Mouse (Mus musculus): ENCODE results near the gene Zfp385a. TPM values are rescaled to one million over a fixed set of nuclear protein-coding genes. Genes with fewer than 3 reads are reported as not detected.

Zfp385a gene
- total RNA-seq, 2 experiments from 2014 or later = 8.0 to 13.0 TPM

DNA sequence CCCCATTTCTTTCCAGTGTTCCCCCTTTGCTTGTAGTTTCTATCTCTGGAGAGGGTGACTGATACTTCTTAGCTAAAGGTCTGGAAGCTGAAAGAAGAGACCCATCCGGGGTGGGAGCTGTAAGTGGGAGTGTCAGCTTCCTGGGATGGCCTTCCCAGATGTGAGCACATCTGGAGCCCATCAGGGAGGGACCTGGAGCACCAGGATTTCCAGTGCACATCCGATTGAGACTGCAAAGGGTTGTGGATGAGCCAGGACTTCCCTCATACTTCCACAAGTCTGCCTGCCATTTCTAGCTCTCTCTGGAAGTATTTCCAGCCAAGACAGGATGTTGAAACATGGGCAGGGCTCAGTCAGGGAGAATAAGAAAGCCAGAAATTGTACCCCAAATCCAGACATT, 31.3 kb upstream of the Zfp385a start:
- H3K4me3 ChIP-seq = no peak overlapping the region
- H3K27ac ChIP-seq = peak overlapping the region; percentile 65
- intact Hi-C loops (cut with DNase I) = no loop called here
- TF ChIP-seq CTCF (IDR thresholded peaks at IDR 0.05) = no peak
- peak; percentile 62 for DNase-seq

DNA sequence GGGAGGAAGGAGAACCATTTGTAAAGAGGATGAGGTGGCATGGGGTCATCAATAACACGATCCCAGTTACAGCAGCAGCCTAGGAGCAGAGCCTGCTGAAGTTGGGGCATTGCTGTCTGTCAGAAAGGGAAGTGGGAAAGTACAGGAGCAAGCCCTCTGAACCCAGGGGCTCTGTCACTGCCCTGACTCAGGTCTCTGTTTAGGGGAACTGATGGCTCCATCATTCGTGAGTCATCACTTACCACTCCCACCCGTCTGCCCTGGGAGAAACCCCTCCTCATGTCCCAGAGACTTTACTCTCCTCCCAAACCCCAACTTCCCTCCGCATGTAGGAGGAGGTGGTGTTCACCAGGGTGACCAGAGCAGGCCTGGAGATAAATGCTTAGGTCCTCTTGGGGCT, 30.6 kb upstream of the Zfp385a start:
- TF ChIP-seq CTCF (IDR thresholded peaks at IDR 0.05) = no peak
- Histone ChIP-seq H3K4me3 (no peak overlapping the region), H3K27ac (peak overlapping the region; percentile 65)
- no peak for DNase-seq
- intact Hi-C loops (cut with DNase I) = no loop called here

DNA sequence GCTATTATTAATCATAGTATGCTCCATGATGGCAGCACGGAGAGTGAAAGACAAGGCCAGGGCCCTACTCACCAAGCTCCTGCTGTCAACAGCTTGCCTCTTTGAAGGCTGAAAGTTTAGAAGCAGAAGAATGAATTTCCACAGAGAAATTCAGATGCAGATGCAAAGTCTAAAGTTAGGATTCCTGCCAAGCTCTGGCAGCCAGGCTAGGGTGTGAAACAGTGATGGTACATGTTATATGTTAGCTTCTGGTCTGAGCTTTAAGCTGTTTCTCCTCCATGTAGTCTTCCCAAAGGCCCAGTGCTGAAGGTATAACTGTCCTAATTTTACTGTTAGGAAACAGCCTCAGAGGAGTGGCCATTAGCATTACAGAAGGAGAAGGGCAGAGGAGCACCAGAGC, 29.2 kb upstream of the Zfp385a start:
- Histone ChIP-seq H3K4me3 (no peak overlapping the region), H3K27ac (0 out of 2 replicates have a peak overlapping the region, but pooled peaks have one; percentile 35)
- intact Hi-C loops (cut with DNase I) = no loop called here
- TF ChIP-seq CTCF (IDR thresholded peaks at IDR 0.05) = no peak
- DNase-seq = peak; percentile 10

DNA sequence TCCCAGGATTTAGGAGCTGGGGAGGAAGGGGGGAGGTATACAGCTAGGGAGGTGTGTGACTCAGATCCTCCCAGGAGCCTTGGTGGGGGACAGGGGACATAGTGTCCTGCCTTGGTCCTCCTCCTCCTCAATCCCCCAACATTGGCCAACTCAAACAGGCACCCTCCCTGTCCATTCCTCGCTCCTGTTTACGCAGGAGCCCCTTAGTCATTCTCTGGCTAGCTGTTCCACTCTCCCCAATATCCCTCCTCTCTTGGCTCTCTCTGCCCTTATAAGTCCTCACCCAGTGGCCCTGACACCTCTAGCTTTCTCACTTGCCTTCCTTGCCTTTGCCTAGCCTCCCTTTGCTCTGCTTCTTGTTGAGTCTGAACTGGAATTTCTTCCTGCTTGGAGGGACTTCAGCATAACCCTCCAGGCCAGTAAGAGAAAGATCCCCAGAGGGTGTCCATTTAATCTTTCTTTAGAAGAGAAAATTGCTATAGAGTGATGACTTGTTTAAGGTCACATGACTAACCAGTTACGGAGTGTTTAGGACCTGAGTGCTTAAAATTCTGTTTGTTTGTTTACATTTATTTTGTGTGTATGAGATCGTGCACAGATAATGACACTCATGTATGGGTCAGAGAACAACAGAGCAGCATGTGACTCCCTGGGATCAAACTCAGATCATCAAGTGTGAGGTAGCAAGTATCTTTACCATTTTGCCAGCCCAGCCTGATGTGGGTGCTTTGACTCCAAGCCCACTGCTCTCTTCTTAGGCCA, 28.5 kb upstream of the Zfp385a start:
- intact Hi-C loops (cut with DNase I) = no loop called here
- H3K4me3 ChIP-seq = no peak overlapping the region
- no peak for TF ChIP-seq CTCF (IDR thresholded peaks at IDR 0.05)
- peak; percentile 47 for DNase-seq
- H3K27ac ChIP-seq = peak overlapping the region; percentile 96

DNA sequence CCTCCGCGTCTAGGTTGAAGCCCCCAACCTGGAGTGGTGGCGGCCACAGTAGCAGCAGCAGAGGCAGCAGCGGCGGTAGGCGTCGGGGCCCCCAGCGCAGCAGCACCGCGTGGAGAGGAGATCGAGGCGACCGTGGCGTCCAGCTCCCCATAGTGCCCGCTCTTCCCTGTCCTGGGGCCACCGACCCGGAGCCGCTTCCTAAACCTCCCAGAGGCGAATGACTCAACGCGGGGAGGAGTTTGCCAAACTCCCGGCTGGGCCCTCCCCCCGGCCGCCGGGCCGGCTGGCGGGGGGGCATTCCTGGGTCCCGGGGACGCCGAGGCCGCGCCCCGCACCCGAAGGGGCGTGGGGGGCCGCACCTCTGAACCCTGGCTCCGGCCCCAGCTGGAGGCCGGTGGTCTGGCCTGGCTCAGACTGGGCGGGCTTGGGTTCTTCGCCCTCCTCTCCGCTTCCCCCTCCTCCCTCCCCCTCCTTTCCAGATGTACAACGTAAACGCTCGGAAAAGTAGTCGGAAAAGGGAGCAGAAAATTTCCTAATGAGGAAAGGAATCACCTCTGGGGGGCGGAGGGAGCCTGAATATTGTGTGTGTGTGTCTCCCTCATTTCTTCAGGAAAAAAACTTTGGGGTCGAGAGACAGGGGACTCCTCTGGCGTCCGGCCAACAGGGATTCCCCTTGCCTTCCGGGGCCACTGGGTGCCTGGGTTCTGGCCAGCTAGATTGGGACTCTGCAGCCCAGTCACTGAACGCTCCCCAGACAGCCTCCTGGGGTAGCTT, 26.7 kb upstream of the Zfp385a start, which contains the start of gene Itga5:
Itga5 (minus strand) TSS at position 388 of the 774 bp plus-strand sequence.
- intact Hi-C loops (cut with DNase I) = no loop called here
- peak; percentile 91 for DNase-seq
- TF ChIP-seq CTCF (IDR thresholded peaks at IDR 0.05) = no peak
- Histone ChIP-seq H3K27ac (peak within 1 kb of the TSS; percentile 96), H3K4me3 (peak within 1 kb of the TSS; percentile 98)

DNA sequence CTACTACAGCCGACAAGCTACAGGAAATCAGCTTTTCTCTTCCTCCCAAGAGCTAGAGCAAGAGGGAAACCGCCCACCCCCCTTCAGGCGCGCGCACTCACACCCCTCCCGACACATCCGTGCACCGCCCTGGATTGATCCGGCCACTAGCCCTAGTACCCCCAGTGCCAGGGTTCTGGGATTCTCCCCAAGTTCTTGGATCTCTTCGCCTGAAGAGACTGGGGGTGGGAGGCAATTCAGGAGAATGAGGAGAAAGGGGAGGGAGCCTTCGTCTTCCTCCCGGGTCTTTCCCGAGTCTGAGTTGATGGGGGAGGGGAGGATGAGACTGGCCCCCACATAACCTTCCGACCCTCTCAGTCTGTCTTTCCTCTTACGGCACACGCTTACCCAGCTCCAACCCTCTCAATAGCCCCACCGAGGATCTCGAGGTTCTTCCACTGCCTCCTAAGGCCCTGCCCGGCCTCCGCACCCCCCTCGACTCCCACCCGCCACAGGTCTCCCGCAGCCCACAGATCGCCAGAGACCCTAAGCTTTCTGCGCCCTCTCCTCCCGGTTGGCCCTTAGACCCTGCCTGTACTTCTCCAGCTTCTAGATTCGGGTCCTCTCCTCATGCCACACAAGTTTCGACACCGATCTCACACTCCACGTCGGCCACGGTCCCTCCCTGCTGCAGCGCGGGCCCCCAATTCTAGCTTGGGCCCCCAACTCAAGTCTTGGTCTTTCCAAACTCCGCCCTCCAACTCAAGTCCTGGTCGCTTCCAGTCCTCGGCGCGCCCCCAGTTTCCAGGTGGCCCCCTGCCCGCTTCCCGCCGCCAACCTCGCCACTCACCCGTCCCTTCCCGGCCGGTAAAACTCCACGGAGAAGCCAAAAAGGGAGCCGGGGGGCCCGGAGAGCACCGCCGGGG, 25.8 kb upstream of the Zfp385a start:
- intact Hi-C loops (cut with DNase I) = no loop called here
- no peak for TF ChIP-seq CTCF (IDR thresholded peaks at IDR 0.05)
- Histone ChIP-seq H3K4me3 (peak overlapping the region; percentile 98), H3K27ac (peak overlapping the region; percentile 96)
- DNase-seq = peak; percentile 55

DNA sequence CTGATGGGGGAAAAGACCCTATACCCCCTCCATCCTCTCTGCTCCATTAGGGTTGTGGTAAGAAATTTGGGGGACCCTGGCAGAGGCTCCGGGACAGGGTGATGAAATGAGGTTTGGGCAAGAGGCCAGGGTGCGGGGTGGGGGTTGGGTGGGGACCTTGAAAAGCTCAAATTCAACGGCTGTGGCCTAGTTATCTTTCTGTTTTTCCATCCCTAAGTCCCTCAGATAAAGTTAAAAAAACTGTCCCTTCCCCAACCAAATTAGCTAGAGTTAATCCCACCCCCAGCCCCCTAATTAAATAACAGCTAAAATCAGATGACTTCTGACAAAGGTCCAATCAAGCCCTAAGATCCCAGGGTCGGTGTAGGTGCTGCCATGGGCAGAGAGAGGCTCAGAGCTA, 24.9 kb upstream of the Zfp385a start:
- DNase-seq = no peak
- TF ChIP-seq CTCF (IDR thresholded peaks at IDR 0.05) = no peak
- Histone ChIP-seq H3K27ac (peak overlapping the region; percentile 96), H3K4me3 (peak overlapping the region; percentile 98)
- intact Hi-C loops (cut with DNase I) = no loop called here

DNA sequence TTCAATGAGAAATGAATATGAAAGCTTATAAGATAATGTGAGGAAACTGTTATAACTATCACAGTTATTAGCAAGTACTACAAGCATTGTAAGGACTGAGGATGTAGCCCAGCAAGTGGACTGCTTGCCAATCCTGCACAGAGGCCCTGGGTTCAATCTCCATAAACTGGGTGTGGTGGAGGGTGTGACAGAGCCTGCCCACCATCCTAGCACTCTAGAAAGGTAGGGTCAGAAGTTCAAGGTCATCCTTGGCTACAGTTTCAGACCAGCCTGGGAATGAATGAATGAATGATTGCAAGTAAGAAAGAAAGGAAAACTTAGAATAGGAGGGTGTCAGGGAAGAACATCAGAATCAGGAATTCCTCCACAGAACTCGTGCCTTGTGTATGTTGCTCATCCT, 23.9 kb upstream of the Zfp385a start:
- Histone ChIP-seq H3K27ac (0 out of 2 replicates have a peak overlapping the region, but pooled peaks have one; percentile 96), H3K4me3 (no peak overlapping the region; the same call in 1 of the 2 replicates)
- intact Hi-C loops (cut with DNase I) = no loop called here
- DNase-seq = no peak
- no peak for TF ChIP-seq CTCF (IDR thresholded peaks at IDR 0.05)

DNA sequence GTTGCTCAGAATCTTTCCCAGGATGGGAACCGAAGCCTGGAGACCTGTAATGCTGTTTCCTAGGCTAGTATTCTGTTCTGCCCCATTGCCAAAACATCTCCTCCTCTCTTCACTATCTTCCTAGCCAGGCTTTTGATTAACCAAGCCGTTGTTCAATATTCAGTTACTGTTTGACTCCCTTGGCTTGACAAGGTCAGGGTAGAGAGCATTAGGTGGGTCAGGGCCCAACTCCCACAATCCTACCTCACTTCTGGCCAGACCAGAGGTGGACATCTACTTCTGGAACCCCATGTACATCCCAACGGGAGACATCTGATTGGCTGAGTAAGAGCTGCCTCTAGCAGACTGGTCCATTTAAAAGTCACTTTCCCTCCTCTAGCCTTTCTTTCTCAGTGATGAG, 23.1 kb upstream of the Zfp385a start:
- H3K27ac ChIP-seq = peak overlapping the region; percentile 28
- no peak for TF ChIP-seq CTCF (IDR thresholded peaks at IDR 0.05)
- intact Hi-C loops (cut with DNase I) = no loop called here
- no peak for DNase-seq
- no peak overlapping the region for H3K4me3 ChIP-seq

DNA sequence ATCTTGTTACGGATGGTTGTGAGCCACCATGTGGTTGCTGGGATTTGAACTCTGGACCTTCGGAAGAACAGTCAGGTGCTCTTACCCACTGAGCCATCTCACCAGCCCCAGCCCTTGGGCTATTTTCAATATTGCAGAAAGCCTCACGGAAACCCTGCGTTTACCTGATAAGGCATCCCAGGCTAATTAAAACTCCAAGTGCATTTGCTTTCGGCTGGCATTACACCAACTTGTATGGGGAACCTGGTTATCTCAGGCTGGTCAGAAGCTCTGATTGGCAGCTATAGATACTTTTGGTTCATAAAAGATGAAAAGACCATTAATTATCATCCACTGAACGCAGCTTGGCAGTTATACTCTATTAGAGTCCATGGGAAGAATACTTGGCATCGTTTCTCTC, 22.4 kb upstream of the Zfp385a start:
- no peak overlapping the region for H3K4me3 ChIP-seq
- H3K27ac ChIP-seq = peak overlapping the region; percentile 28
- intact Hi-C loops (cut with DNase I) = no loop called here
- TF ChIP-seq CTCF (IDR thresholded peaks at IDR 0.05) = no peak
- no peak for DNase-seq

DNA sequence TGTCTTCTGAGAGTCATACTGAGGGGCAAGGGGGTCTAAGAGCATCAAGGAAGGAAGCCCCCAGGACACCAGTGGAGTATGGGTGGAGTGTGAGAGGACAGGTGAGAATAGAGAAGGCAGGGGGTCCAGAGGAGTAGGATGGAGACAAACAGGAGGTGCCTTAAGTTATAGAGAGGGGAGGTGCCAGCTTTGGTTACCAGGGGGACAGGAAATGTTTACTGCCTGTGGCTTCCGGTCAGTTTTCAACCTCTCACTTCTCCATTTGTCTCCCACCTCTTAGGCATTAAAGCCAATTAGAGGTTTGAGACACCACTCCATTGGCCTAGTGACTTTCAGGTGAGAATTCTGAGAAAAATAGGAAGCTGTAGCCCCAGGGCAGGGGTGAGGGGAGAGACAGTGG, 21.4 kb upstream of the Zfp385a start:
- H3K27ac ChIP-seq = peak overlapping the region; percentile 57
- TF ChIP-seq CTCF (IDR thresholded peaks at IDR 0.05) = no peak
- intact Hi-C loops (cut with DNase I) = no loop called here
- H3K4me3 ChIP-seq = no peak overlapping the region
- DNase-seq = no peak

DNA sequence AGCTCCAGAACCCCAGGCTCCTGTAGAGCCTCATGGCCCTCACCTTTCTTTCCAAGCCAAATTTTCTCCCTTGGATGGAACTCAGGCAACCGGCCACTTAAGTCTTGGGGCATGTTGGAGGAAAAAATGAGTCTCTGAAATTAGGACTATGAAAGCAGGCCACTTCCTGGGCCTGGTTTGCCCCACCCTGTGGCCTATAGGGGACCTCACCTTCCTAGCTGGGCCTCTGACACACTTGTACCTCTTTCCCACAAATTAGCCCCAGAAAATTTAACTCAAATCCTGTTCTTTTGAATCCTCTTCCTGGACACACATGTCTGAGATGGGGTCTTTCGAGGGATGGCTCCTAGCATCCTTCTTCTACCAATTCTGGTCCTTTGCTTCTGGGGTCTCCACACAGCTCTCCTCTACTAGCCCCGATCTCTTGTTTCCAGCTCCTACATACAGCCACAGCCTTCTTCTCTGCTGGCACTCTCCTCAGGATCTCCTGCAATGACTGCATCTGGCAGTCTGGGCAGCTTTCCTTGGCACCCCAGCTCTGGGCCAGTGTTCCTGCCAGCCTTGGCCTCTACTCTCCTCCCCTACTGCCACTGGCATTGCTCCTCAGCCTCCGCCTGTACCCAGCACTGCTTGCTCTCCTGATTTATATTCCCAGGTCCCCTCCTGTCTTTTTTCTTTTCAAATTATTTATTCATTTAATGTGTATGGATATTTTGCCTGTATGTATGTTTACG, 20.1 kb upstream of the Zfp385a start:
- DNase-seq = peak; percentile 90
- peak overlapping the region; percentile 86 for H3K27ac ChIP-seq
- H3K4me3 ChIP-seq = peak overlapping the region; percentile 50
- intact Hi-C loops (cut with DNase I) = no loop called here
- TF ChIP-seq CTCF (IDR thresholded peaks at IDR 0.05) = no peak
